Mouse (Mus musculus) megakaryocyte, embryonic 14.5 days (primary cell): ENCODE data around the gene Gm12394. TPM values are rescaled to one million over a fixed set of nuclear protein-coding genes. Genes with fewer than 3 reads are reported as not detected.
"Not testable (repeated sequence)": the region's sequence is repeated elsewhere in the genome, so short reads cannot be mapped to it uniquely, and the experiment has no call there.

Experiments
- H3K27me3 ChIP-seq: replicated peaks from 2 replicates; pipeline ENCODE3; 2012; ENCODE audit warnings: inconsistent platforms
- H3K36me3 ChIP-seq: replicated peaks from 2 replicates; pipeline ENCODE3; 2012; ENCODE audit warnings: low read length, inconsistent platforms, mixed read lengths
- H3K4me1 ChIP-seq: 2 replicates; pipeline ENCODE4 v1.6.1; 2012; ENCODE audit warnings: inconsistent platforms
- H3K4me3 ChIP-seq: replicated peaks from 2 replicates; pipeline ENCODE3; 2012; ENCODE audit warnings: moderate library complexity, mild to moderate bottlenecking, inconsistent platforms
- H3K9me3 ChIP-seq: 2 replicates; pipeline ENCODE4 v1.6.1; 2012; ENCODE audit warnings: inconsistent platforms
- FLI1 ChIP-seq: IDR thresholded peaks from 2 replicates; pipeline ENCODE4 v1.6.1; 2012; ENCODE audit warnings: low read length, inconsistent platforms, mixed read lengths
- GATA1 ChIP-seq: IDR thresholded peaks from 3 replicates; pipeline ENCODE4 v1.6.1; 2012; ENCODE audit warnings: mixed read lengths, low read length, inconsistent platforms, borderline replicate concordance
- polyA plus RNA-seq: library from polyadenylated mRNA; stranded (reverse); fragments of >175 nt; gene quantifications from 2 replicates; pipeline ENCODE4 v1.2.3, GENCODE M21; 2012; ENCODE audit warnings: low replicate concordance; ENCODE audit not compliant: insufficient read depth

Gm12394 gene
- not detected in 2 replicates for polyA plus RNA-seq

DNA sequence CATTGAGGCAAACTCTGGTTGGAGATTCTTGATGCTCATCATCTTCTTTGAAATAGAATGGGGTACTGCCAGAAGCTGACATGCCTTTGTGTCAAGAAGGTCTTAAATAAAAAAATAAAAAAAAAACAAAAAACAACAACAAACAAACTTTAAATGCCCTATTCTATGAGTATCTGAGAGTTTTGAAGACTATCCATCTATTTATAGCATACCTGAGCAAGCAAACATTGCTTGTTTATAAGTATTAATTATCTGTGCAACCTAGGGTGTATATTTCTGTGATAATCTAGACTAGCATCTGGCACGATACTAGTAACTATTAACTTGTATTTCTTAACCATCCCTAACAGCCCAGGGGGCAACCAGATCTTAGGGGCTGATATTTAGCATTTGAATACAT, at the start of gene Gm12394:
TSS of gene Gm12394 (minus strand) at position 101 of the 400 bp plus-strand sequence.
- H3K27me3 ChIP-seq, H3K4me1 ChIP-seq, H3K4me3 ChIP-seq, H3K9me3 ChIP-seq, H3K36me3 ChIP-seq: not testable (repeated sequence)

GRCm38 (mm10) chr4:42904966-42905365, 48.4 kb upstream of the Gm12394 start:
- Histone ChIP-seq H3K4me3 (no peak overlapping the region), H3K9me3 (no peaks in the 10 kb centered on the region), H3K36me3 (no peaks in the 10 kb centered on the region), H3K27me3 (peaks cover 14% of the 10 kb centered on the region), H3K4me1 (no peaks in the 10 kb centered on the region)
- TF ChIP-seq FLI1 (no peak), GATA1 (no peak)

DNA sequence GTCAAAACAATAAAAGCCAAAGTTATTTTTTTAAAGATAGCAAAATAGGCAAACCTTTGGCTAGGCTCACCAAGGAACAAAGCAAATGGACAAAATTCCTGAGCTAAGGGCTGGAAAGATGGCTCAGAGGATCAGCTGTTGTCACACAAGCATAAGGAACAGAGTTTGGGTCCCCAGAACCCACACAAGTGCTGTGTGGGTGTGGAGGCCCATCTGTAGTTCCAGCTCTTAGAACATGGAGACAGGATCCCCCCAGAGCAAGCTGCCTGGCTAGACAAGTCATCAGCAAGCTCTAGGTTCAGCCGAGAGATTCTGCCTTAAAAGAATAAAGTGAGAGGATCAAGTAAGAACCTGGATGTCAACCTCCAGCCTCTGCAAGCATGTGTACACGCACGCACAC, 48.0 kb upstream of the Gm12394 start:
- Histone ChIP-seq H3K27me3 (peaks cover 14% of the 10 kb centered on the region), H3K36me3 (no peaks in the 10 kb centered on the region), H3K9me3 (no peaks in the 10 kb centered on the region), H3K4me3 (no peak overlapping the region), H3K4me1 (no peaks in the 10 kb centered on the region)
- TF ChIP-seq GATA1 (no peak), FLI1 (no peak)

GRCm38 (mm10) chr4:42903942-42904341, 47.4 kb upstream of the Gm12394 start:
- Histone ChIP-seq H3K4me1 (no peaks in the 10 kb centered on the region), H3K36me3 (no peaks in the 10 kb centered on the region), H3K4me3 (no peak overlapping the region), H3K27me3 (peaks cover 17% of the 10 kb centered on the region), H3K9me3 (no peaks in the 10 kb centered on the region)
- TF ChIP-seq GATA1 = no peak

- Histone ChIP-seq H3K4me3 (no peak overlapping the region), H3K9me3 (no peaks in the 10 kb centered on the region), H3K36me3 (no peaks in the 10 kb centered on the region), H3K4me1 (no peaks in the 10 kb centered on the region), H3K27me3 (peaks cover 17% of the 10 kb centered on the region)
- no peak for TF ChIP-seq GATA1
- TF ChIP-seq FLI1 = no peak
Observed at GRCm38 (mm10) chr4:42902730-42903129, 46.2 kb upstream of the Gm12394 start.

- H3K36me3 ChIP-seq = no peaks in the 10 kb centered on the region
- H3K4me3 ChIP-seq = no peak overlapping the region
- H3K4me1 ChIP-seq = no peaks in the 10 kb centered on the region
- TF ChIP-seq GATA1 (no peak), FLI1 (no peak)
- H3K9me3 ChIP-seq = no peaks in the 10 kb centered on the region
- H3K27me3 ChIP-seq = peaks cover 19% of the 10 kb centered on the region
Observed at GRCm38 (mm10) chr4:42902174-42902573, 45.6 kb upstream of the Gm12394 start.

DNA sequence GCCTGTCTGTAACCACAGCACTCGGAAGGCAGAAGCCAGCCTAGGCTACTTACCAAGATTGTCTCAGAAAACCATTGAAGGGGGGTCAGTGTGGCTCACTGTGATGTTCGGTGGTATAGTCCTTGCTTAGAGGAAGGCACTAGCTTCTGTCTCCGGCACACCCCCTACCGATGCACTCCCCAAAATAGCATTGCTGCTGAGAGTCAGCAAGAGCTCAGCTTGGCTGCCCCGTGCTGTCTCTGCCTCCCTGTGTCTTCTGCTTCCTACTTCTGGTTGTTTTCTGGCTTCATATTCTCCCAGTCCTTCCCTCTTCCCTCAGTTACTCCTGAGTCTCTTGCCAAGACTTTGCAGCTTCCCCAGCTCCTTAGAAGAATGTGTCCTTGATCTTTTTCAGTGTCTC, 44.3 kb upstream of the Gm12394 start:
- H3K27me3 ChIP-seq = peaks cover 19% of the 10 kb centered on the region
- TF ChIP-seq GATA1 = no peak
- no peak for TF ChIP-seq FLI1
- H3K4me3 ChIP-seq = no peak overlapping the region
- H3K36me3 ChIP-seq = no peaks in the 10 kb centered on the region
- no peaks in the 10 kb centered on the region for H3K9me3 ChIP-seq
- H3K4me1 ChIP-seq = no peaks in the 10 kb centered on the region

GRCm38 (mm10) chr4:42898914-42899313, 42.3 kb upstream of the Gm12394 start:
- Histone ChIP-seq H3K9me3 (no peaks in the 10 kb centered on the region), H3K4me1 (no peaks in the 10 kb centered on the region), H3K36me3 (no peaks in the 10 kb centered on the region), H3K27me3 (peaks cover 15% of the 10 kb centered on the region), H3K4me3 (no peak overlapping the region)
- no peak for TF ChIP-seq GATA1
- no peak for TF ChIP-seq FLI1

GRCm38 (mm10) chr4:42895118-42895517, 38.5 kb upstream of the Gm12394 start:
- Histone ChIP-seq H3K36me3 (no peaks in the 10 kb centered on the region), H3K27me3 (peaks cover 8% of the 10 kb centered on the region), H3K9me3 (0 out of 2 replicates have a peak, but pooled peaks cover 4% of the 10 kb centered on the region), H3K4me3 (no peak overlapping the region), H3K4me1 (no peaks in the 10 kb centered on the region)
- TF ChIP-seq FLI1 = no peak
- no peak for TF ChIP-seq GATA1

DNA sequence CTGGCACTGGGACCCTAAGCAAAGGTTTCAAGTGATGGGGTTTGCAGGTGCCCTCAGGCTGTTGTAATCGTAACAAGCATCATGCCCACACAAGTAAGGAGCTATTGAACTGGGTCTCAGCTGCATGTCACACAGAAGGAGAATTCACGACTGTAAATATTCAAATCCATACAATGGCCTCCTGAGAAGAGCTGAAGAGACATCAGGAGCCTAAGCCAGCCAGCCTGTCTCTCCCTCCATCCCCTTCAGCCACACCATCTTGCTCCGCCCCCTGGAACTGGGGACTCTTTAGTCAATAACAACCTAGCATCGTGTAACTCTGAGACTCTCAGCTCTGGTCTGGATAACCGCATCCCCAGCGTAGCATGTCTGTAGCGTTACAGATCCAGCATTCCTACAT, 34.6 kb upstream of the Gm12394 start:
- no peak for TF ChIP-seq GATA1
- H3K36me3 ChIP-seq = no peaks in the 10 kb centered on the region
- H3K4me1 ChIP-seq = no peaks in the 10 kb centered on the region
- H3K9me3 ChIP-seq = 0 out of 2 replicates have a peak, but pooled peaks cover 4% of the 10 kb centered on the region
- H3K4me3 ChIP-seq = no peak overlapping the region
- H3K27me3 ChIP-seq = peaks cover 2% of the 10 kb centered on the region

DNA sequence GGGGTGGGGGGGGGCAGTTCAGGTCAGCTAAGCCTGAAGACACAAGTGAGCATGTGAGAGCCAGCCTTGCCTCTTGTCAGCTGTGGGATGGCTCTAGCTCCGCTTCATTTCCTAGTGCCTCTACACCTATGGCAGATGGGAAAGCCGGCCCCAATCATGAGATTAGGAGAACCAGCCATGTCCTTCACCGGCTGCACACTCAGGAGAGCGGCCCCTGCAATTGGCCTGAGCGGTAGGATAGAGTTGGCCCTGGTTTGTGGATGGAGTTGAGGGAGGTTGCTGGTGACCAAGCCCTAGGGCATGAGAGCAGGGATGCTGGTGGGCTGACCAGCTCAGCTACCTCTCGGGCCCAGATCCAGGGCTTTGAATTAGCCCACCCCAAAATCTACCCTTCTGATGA, 32.2 kb upstream of the Gm12394 start:
- Histone ChIP-seq H3K9me3 (0 out of 2 replicates have a peak, but pooled peaks cover 3% of the 10 kb centered on the region), H3K36me3 (no peaks in the 10 kb centered on the region), H3K4me3 (no peak overlapping the region), H3K4me1 (no peaks in the 10 kb centered on the region), H3K27me3 (peaks cover 4% of the 10 kb centered on the region)
- TF ChIP-seq FLI1 (no peak), GATA1 (no peak)

DNA sequence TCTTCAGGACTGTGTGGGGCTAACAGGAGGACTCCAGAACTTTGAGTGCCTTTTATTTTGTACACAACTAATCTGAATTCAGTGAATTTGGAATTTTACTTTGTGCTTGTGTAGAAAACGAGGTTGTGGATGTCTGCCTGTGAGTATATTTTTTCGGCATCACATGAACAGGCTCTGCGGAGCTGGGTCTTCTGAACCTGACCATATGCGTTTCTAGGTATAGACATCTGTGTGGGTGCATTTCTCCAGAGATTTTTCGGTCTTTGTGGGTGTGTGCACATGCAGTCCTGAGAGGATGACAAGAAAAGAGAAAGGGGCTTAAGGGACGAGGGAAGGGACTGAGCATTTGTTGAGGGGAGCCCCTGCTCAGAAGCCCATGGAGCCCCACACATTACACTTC, 30.4 kb upstream of the Gm12394 start:
- Histone ChIP-seq H3K4me1 (no peaks in the 10 kb centered on the region), H3K27me3 (peaks cover 4% of the 10 kb centered on the region), H3K9me3 (no peaks in the 10 kb centered on the region), H3K4me3 (no peak overlapping the region), H3K36me3 (no peaks in the 10 kb centered on the region)
- no peak for TF ChIP-seq FLI1
- no peak for TF ChIP-seq GATA1
